Mouse (Mus musculus) limb, embryonic 12.5 days (tissue): ENCODE data around the gene Fam160a1. TPM values are rescaled to one million over a fixed set of nuclear protein-coding genes. Genes with fewer than 3 reads are reported as not detected.

ENCODE experiments used
- ATAC-seq: fragments of 200-750 bp; cut with Nextera tagmentation; 2 replicates; pipeline ENCODE4 v1.8.0; 2017; ENCODE audit warnings: low read depth, moderate TSS enrichment; ENCODE audit not compliant: insufficient number of reproducible peaks, insufficient read depth, low FRiP score, low TSS enrichment
- H3K27ac ChIP-seq: fragments of 300-500 bp; sonication (generic); 2 replicates; pipeline ENCODE4 v1.5.1; 2016; ENCODE audit warnings: mild to moderate bottlenecking, moderate library complexity
- H3K27me3 ChIP-seq: fragments of 300-500 bp; sonication (generic); 2 replicates; pipeline ENCODE4 v1.6.1; 2016; ENCODE audit warnings: mild to moderate bottlenecking, moderate library complexity
- H3K36me3 ChIP-seq: fragments of 300-500 bp; sonication (generic); 2 replicates; pipeline ENCODE4 v1.6.1; 2016; ENCODE audit warnings: mild to moderate bottlenecking, moderate library complexity
- H3K4me1 ChIP-seq: fragments of 300-500 bp; sonication (generic); replicated peaks from 2 replicates; pipeline ENCODE4 v1.6.1; 2016
- H3K4me2 ChIP-seq: fragments of 300-500 bp; sonication (generic); 2 replicates; pipeline ENCODE4 v1.6.1; 2016; ENCODE audit warnings: mild to moderate bottlenecking, moderate library complexity
- H3K4me3 ChIP-seq: fragments of 300-500 bp; sonication (generic); replicated peaks from 2 replicates; pipeline ENCODE4 v1.5.1; 2016; ENCODE audit warnings: mild to moderate bottlenecking
- H3K9ac ChIP-seq: fragments of 300-500 bp; sonication (generic); replicated peaks from 2 replicates; pipeline ENCODE4 v1.6.1; 2016; ENCODE audit warnings: mild to moderate bottlenecking, moderate library complexity
- H3K9me3 ChIP-seq: fragments of 300-500 bp; sonication (generic); 2 replicates; pipeline ENCODE4 v1.6.1; 2016; ENCODE audit warnings: mild to moderate bottlenecking, moderate library complexity
- whole genome bisulfite sequencing: fragments of 180-500 bp; shearing (Covaris S2); methylation state at CpG from one replicate; pipeline ENCODE4 v1.1.7; 2016; 5-methylcytosine and 5-hydroxymethylcytosine counted together
- polyA plus RNA-seq: library from polyadenylated mRNA; unstranded; fragments of >200 nt; fragmentation: Nextera tagmentation; extraction: Ambion mirVana; gene quantifications from 2 replicates; pipeline ENCODE4 v1.2.1, GENCODE M21; 2016

Gene Fam160a1
- polyA plus RNA-seq, 1 experiment from 2014 or later = 2.3 TPM

DNA sequence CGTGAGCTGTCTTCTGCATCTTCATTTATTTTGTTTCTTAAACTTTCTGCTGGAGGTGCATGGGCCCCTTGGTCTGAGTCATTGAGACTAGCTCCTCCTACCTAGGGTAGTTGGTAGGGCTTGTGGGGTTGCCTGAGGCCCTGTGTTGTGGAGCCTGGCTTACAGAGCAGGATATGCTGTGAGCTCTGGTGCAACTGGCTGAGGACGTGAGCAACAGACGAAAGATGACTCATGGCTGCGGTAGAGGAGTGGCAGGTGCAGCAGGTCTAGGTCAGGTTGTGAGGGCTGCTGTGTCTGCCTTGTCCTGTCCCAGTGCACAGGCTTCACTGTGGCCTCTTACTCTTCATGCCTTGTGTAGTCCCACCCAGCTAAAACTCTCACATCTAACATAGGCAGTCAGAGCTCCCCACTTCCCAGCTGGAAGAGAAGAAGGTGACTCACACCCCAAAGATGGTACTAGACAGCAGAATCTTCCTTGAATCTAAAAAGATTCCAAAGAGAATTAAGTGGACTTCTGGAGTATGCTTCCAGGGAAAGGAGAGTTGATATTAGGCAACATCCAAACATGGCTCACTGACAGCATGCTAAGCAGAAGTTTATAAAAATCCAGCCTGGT lies 187.1 kb downstream of the Fam160a1 start:
- Histone ChIP-seq H3K27me3 (no peaks in the 10 kb centered on the region), H3K36me3 (no peaks in the 10 kb centered on the region), H3K9ac (no peak overlapping the region), H3K4me3 (no peak overlapping the region), H3K4me2 (no peak overlapping the region), H3K27ac (no peak overlapping the region), H3K4me1 (no peaks in the 10 kb centered on the region), H3K9me3 (no peaks in the 10 kb centered on the region)
- no peak for ATAC-seq
- 97% methylated on average over 4 of the region's 4 CpGs for WGBS

GRCm38 (mm10) chr3:85619751-85620150 lies 197.3 kb downstream of the Fam160a1 start:
- Histone ChIP-seq H3K9me3 (no peaks in the 10 kb centered on the region), H3K27ac (no peak overlapping the region), H3K4me1 (no peaks in the 10 kb centered on the region), H3K9ac (no peak overlapping the region), H3K4me2 (no peak overlapping the region), H3K36me3 (peaks cover 24% of the 10 kb centered on the region; the same call in 1 of the 2 replicates), H3K4me3 (no peak overlapping the region), H3K27me3 (no peaks in the 10 kb centered on the region)
- 94% methylated on average over 1 of the region's 1 CpGs for WGBS
- ATAC-seq = no peak

DNA sequence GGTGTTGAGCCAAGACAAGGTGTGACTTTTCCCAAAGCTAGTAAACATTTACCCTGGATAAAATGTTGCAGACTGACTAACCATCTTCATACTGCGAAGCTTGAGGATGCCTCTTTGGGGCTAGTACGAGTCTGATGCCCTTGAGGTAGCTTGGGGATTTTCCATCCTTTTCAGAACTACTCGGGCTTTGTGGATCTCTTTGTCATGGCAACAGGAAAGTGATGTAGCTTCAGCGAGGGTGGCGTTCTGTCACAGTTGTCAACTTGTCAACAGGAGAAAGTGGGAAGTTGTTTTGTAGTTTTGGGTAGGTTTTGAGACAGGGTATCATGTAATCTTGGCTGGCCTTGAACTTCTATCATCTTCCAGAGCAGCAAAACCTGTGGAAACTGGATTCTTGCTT lies 197.7 kb downstream of the Fam160a1 start:
- 93% methylated on average over 5 of the region's 5 CpGs for WGBS
- Histone ChIP-seq H3K27ac (no peak overlapping the region), H3K4me3 (no peak overlapping the region), H3K36me3 (peaks cover 24% of the 10 kb centered on the region; the same call in 1 of the 2 replicates), H3K27me3 (no peaks in the 10 kb centered on the region), H3K9ac (no peak overlapping the region), H3K9me3 (no peaks in the 10 kb centered on the region), H3K4me2 (no peak overlapping the region), H3K4me1 (no peaks in the 10 kb centered on the region)
- no peak for ATAC-seq

DNA sequence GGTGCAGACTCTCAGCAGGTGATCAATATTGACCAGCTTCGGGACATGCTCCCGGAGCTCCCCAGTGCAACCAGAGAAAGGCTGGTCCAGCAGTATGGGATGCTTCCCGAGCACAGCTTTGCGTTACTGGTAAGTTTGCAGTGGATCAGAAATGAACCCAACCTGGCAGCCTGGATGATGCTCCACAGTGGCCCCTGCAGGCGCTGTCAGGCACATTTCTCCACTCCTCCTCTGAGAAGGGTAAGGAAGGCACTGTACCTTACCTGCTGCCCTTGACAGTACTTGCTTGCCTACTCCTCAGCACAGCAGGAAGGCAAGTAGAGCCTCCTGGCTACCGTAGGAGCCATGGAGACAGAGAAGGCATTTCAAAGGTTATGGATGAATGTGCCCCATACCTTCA lies 198.2 kb downstream of the Fam160a1 start:
- no peaks in the 10 kb centered on the region for H3K27me3 ChIP-seq
- H3K9ac ChIP-seq = no peak overlapping the region
- 83% methylated on average over 6 of the region's 6 CpGs for WGBS
- peaks cover 24% of the 10 kb centered on the region; the same call in 1 of the 2 replicates for H3K36me3 ChIP-seq
- H3K4me2 ChIP-seq = no peak overlapping the region
- H3K27ac ChIP-seq = no peak overlapping the region
- no peaks in the 10 kb centered on the region for H3K4me1 ChIP-seq
- no peaks in the 10 kb centered on the region for H3K9me3 ChIP-seq
- no peak overlapping the region for H3K4me3 ChIP-seq
- no peak for ATAC-seq

DNA sequence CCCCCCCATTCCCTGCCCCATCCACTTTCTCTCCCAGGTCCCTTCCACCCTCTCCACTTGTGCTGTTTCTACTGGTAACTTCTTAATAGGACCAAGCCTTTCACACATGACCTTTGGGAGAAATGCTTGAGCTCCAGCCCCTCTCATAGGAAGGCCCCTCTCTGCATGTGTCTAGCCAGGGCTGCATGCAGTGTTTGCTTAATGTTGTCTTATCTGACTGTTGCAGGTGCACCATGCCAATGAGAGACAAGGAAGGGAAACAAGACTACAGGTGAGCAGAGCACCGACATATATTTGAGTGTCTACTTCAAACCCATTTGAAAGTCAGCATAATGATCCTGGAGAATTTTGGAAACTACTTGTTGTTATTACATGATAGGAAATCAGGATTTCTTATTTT lies 200.7 kb downstream of the Fam160a1 start:
- Histone ChIP-seq H3K27ac (no peak overlapping the region), H3K9ac (no peak overlapping the region), H3K36me3 (peaks cover 19% of the 10 kb centered on the region; the same call in 1 of the 2 replicates), H3K4me3 (no peak overlapping the region), H3K9me3 (no peaks in the 10 kb centered on the region), H3K4me2 (no peak overlapping the region), H3K4me1 (no peaks in the 10 kb centered on the region), H3K27me3 (no peaks in the 10 kb centered on the region)
- no peak for ATAC-seq
- WGBS = 95% methylated on average over 1 of the region's 1 CpGs

Other genes with a start within 250 kb of the Fam160a1 start
- 22.7 and 23.9 TPM in 2 replicates for gene Gatb, start 243.2 kb downstream of the Fam160a1 start, polyA plus RNA-seq
- gene Glt28d2, start 70.2 kb upstream of the Fam160a1 start, polyA plus RNA-seq = 1.2 and 1.5 TPM in 2 replicates
- 3.4 and 4.8 TPM in 2 replicates for gene Gm37240, start 70.2 kb upstream of the Fam160a1 start, polyA plus RNA-seq
- gene Sh3d19, start 153.8 kb upstream of the Fam160a1 start, polyA plus RNA-seq = 20.6 and 22.2 TPM in 2 replicates
- not detected in 2 replicates for gene Prss48, start 185.2 kb upstream of the Fam160a1 start, polyA plus RNA-seq